Mouse (Mus musculus): Measurements from ENCODE around the gene Tbkbp1.

GRCm38 (mm10) chr11:97101722-97102121 lies 49.6 kb downstream of the Tbkbp1 start:
- TF ChIP-seq MAX (IDR thresholded peaks at IDR 0.05; ENCODE audit: low read depth) (no peak), POLR2A (IDR thresholded peaks at IDR 0.05; ENCODE audit: insufficient read length, low read depth) (no peak), E2F4 (IDR thresholded peaks at IDR 0.05; ENCODE audit: insufficient read depth) (no peak), REST (IDR thresholded peaks at IDR 0.05; ENCODE audit: insufficient read depth, insufficient read length) (no peak), CEBPB (IDR thresholded peaks at IDR 0.05; ENCODE audit: insufficient read depth, poor library complexity, severe bottlenecking) (no peak), MYOD1 (IDR thresholded peaks at IDR 0.05; ENCODE audit: control insufficient read depth in 1 of 3, insufficient read length in 2 of 3, low read depth in 2 of 3) (no peak), SRF (IDR thresholded peaks at IDR 0.05; ENCODE audit: control insufficient read depth, insufficient read length, low read depth) (no peak), USF1 (IDR thresholded peaks at IDR 0.05; ENCODE audit: low read depth) (no peak), TCF12 (IDR thresholded peaks at IDR 0.05; ENCODE audit: insufficient read depth, poor library complexity, severe bottlenecking) (no peak), MYOG (IDR thresholded peaks at IDR 0.05; ENCODE audit: control insufficient read depth in 1 of 3, insufficient read depth in 1 of 3, insufficient read length in 2 of 3, low read depth in 2 of 3) (no peak), POLR2AphosphoS2 (IDR thresholded peaks at IDR 0.05; ENCODE audit: insufficient read length, low read depth) (no peak)

Data from myocyte (in vitro differentiated cells).